Mouse (Mus musculus) spleen, adult 2 months (tissue): ENCODE data around the gene Gpr183. TPM values are rescaled to one million over a fixed set of nuclear protein-coding genes. Genes with fewer than 3 reads are reported as not detected.

Experiments used
- DNase-seq, 2 experiments: peaks; one replicate each; pipeline versions ENCODE4 v3.0.0 to v3.0.0-alpha.2; 2012 to 2021; ENCODE audit warnings: low spot score in 2 of 2, low read depth in 1 of 2
- H3K27ac ChIP-seq: fragments of 200-500 bp; 2 replicates; pipeline ENCODE4 v1.5.1; 2012; ENCODE audit warnings: low read length, inconsistent platforms; ENCODE audit not compliant: insufficient read depth
- H3K27me3 ChIP-seq: fragments of 200-500 bp; 2 replicates; pipeline ENCODE4 v1.6.1; 2012; ENCODE audit warnings: mild to moderate bottlenecking, moderate library complexity, low read length, inconsistent platforms; ENCODE audit not compliant: control insufficient read depth, insufficient read depth
- H3K36me3 ChIP-seq: fragments of 200-500 bp; 2 replicates; pipeline ENCODE4 v1.6.1; 2012; ENCODE audit warnings: mild to moderate bottlenecking, low read length, inconsistent platforms; ENCODE audit not compliant: control insufficient read depth, insufficient read depth
- H3K4me1 ChIP-seq: fragments of 200-500 bp; 2 replicates; pipeline ENCODE4 v1.6.1; 2011; ENCODE audit warnings: inconsistent platforms; ENCODE audit not compliant: control insufficient read depth, insufficient read depth, insufficient read length
- H3K4me3 ChIP-seq: fragments of 200-500 bp; 2 replicates; pipeline ENCODE4 v1.5.1; 2011; ENCODE audit warnings: mild to moderate bottlenecking, inconsistent platforms; ENCODE audit not compliant: insufficient read depth, insufficient read length; ENCODE audit errors: extremely low read depth
- CTCF ChIP-seq: fragments of 200-500 bp; IDR thresholded peaks from 2 replicates; pipeline ENCODE4 v1.5.1; 2011; ENCODE audit warnings: mild to moderate bottlenecking, inconsistent platforms; ENCODE audit not compliant: insufficient read depth, insufficient read length, insufficient replicate concordance; ENCODE audit errors: extremely low read depth
- POLR2A ChIP-seq: fragments of 200-500 bp; IDR thresholded peaks from 2 replicates; pipeline ENCODE4 v1.6.1; 2011; ENCODE audit warnings: low read depth, low read length, inconsistent platforms
- WGBS: fragments of 180-500 bp; shearing (Covaris S2); methylation state at CpG from one replicate; pipeline ENCODE4 v1.1.7; 2018; 5-methylcytosine and 5-hydroxymethylcytosine counted together
- polyA plus RNA-seq: library from polyadenylated mRNA; depleted of rRNA; stranded (reverse); fragments of >200 nt; gene quantifications from 2 replicates; pipeline ENCODE4 v1.2.3, GENCODE M21; 2012

The Gpr183 gene
- polyA plus RNA-seq, 1 experiment, result 19.3 TPM

DNA sequence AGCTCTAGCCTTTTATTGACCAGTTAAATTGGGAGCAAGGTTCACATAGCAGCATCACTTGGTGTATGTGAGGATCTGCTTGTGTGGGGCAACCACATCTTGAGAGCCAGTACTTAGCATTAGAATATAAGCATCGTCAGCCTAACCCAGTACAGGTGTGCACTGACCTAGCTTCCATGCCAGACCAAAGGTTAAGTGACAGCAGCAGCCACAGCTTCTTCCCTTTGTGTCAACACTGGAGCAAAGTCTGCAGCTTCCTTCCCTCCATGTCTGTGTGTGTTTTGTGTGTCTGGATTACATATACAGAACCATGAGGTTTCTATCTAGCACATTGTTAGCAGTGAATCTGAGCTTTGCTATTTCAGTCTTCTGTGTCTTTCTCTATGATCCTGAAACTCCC is 16.5 kb upstream of the Gpr183 start:
- no peak overlapping the region for H3K27ac ChIP-seq
- TF ChIP-seq POLR2A, result no peak
- no peak for TF ChIP-seq CTCF
- H3K4me3 ChIP-seq, result no peak overlapping the region
- peaks cover 2% of the 10 kb centered on the region; the same call in 1 of the 2 replicates for H3K36me3 ChIP-seq
- H3K4me1 ChIP-seq, result peaks cover 13% of the 10 kb centered on the region
- H3K27me3 ChIP-seq, result no peaks in the 10 kb centered on the region
- 81% methylated on average over 1 of the region's 1 CpGs for WGBS
- no peak for DNase-seq

DNA sequence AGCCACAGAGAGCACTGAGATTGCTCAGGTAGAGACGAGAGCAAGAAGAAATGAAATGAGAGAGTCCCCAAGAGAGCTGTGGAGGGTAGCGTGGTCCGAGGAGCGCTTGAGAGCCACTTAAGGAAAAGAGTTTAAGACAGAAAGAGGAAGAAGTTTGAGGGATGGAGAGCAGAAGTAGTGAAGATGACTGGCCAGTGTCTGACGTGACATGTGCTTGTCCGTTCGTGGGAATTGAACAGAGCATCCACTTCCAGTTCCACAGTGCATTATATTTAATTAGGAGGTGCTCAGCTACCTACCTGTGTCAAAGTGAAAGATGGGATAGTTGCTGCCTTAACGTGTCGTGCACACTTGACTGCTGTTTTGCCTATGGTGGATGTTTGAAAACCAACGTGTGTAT is 8.1 kb upstream of the Gpr183 start:
- DNase-seq, result no peak
- H3K4me3 ChIP-seq, result no peak overlapping the region
- no peaks in the 10 kb centered on the region for H3K27me3 ChIP-seq
- TF ChIP-seq POLR2A (no peak), CTCF (no peak)
- H3K4me1 ChIP-seq, result peaks cover 22% of the 10 kb centered on the region
- WGBS, result 57% methylated on average over 10 of the region's 10 CpGs
- H3K36me3 ChIP-seq, result peaks cover 7% of the 10 kb centered on the region
- H3K27ac ChIP-seq, result no peak overlapping the region

DNA sequence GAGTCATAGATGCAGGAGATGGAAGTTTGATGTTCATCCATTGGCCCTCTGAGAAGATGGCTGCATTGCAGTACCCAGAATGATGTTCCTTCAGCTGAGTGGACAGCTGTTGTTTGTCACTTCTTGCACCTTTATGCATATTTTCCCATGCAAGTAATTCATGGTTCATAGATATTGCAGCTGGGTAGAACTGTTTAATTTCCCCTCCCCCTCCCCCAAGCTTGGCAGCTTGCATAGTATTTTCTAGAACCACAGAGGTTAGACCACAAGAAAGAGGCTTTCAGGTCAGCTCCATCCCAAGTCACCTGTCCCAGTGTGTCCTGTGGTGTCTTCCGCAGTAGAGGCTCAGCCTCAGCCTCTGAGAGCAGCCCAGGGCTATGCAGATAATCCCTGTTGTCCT is 5.4 kb upstream of the Gpr183 start:
- Histone ChIP-seq H3K4me3 (no peak overlapping the region), H3K27ac (peak overlapping the region; percentile 24; the same call in 1 of the 2 replicates), H3K27me3 (no peaks in the 10 kb centered on the region), H3K4me1 (peaks cover 26% of the 10 kb centered on the region), H3K36me3 (0 out of 2 replicates have a peak, but pooled peaks cover 2% of the 10 kb centered on the region)
- no peak for DNase-seq
- TF ChIP-seq POLR2A (no peak), CTCF (no peak)
- WGBS, result 57% methylated on average over 1 of the region's 1 CpGs

DNA sequence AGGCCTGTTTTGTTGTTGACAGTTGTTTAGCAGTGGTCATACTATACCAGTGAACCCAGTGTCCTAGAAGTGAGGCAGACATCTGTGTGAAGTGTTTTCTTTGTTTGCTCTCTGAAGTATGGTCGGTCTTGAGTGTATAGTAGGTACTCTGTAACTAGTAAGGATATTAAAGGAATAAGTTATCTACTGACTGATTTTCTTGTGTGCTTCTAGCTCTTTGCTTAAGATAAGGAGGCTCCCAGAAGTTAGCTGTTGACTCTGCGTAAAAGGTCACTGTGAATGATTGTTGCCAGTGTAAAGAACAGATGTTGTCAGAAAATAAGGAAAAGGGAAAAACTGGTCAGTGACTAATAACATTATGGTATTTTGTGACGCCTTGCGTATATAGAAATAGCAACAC is 2.1 kb upstream of the Gpr183 start:
- no peak for DNase-seq
- Histone ChIP-seq H3K27me3 (no peaks in the 10 kb centered on the region), H3K4me3 (no peak overlapping the region), H3K27ac (no peak overlapping the region), H3K4me1 (peaks cover 26% of the 10 kb centered on the region), H3K36me3 (no peaks in the 10 kb centered on the region)
- TF ChIP-seq CTCF (no peak), POLR2A (no peak)
- 91% methylated on average over 4 of the region's 4 CpGs for WGBS

DNA sequence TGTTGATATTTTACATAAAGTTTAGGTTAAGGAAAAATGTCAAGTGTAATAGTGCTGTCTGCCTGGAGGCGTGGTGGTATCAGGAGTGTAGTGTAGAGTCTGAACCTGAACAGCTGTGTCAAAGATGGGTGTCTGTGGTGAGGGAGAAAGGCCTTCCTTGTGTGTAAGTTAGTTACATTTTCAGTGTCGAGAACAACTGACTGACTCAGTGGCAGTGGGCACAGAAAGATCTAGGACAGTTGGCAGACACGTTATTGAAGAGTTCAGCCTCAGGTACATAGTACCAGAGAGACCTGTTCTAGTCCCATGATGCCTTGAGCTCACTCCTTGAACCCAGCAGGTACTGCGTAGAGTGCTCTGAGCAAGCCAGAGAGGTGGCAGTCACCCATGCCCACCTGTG is 466 bp upstream of the Gpr183 start:
- DNase-seq, result no peak
- WGBS, result 58% methylated on average over 4 of the region's 4 CpGs
- Histone ChIP-seq H3K27ac (peak overlapping the region; percentile 76), H3K36me3 (peaks cover 4% of the 10 kb centered on the region; the same call in 1 of the 2 replicates), H3K27me3 (no peaks in the 10 kb centered on the region), H3K4me1 (peaks cover 33% of the 10 kb centered on the region), H3K4me3 (0 out of 2 replicates have a peak overlapping the region, but pooled peaks have one; percentile 3)
- TF ChIP-seq CTCF, result no peak
- TF ChIP-seq POLR2A, result no peak

DNA sequence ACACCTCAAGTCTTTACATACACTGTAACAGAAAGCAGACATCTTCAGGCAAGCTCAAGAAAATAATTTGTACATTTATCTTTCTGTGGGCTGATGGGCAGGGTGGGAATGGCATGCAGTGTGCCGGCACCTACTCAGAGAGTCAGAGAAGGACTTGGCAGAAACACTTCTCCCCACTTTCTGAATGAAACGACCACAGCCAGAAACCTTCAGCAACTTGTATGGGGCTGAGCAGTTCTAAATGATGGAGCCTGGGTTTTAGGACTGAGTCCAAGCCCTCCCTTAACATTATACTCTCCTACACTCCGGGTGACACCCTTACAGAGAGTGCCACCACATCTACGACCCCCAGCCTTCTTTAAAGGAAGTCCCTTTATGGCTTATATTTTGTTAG is 1.1 kb downstream of the Gpr183 start:
- 21% methylated on average over 4 of the region's 4 CpGs for WGBS
- DNase-seq, result no peak
- H3K36me3 ChIP-seq, result peaks cover 6% of the 10 kb centered on the region; the same call in 1 of the 2 replicates
- H3K4me1 ChIP-seq, result peaks cover 23% of the 10 kb centered on the region
- H3K27ac ChIP-seq, result peak overlapping the region; percentile 94
- TF ChIP-seq POLR2A (no peak), CTCF (no peak)
- peak overlapping the region; percentile 56 for H3K4me3 ChIP-seq
- no peaks in the 10 kb centered on the region for H3K27me3 ChIP-seq

DNA sequence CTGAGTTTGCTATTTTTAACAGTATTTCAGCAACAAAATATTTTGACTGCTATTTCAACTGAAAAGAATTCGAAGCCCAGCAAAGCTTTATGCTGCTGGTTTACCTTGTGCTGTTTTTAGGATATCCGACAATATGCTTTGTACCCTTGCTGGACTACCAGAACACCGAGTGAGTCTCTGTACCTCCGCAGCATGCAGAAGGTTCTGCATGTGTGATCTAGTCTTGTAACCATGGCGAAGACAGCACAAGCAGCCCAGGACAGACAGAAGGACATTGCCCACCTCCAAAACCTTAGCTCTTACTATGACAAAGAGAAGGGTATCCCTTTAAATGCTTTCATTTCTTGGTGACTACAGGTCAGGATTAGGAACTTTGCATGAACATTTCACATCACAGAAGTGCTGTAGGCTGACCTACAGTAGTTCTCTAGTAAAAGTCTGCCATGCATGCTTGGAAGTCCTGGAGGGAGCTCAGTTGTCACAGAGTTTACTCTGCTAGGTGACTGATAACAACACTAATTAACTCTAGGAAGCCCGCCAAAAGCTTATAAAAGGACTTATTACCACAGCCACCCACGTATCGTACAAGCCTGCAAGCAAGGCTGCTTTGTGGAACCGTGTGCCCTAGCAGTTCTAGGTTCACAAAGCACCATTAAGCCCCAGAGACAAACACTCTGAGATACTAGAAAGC is 1.6 kb downstream of the Gpr183 start:
- Histone ChIP-seq H3K4me3 (peak overlapping the region; percentile 56), H3K27me3 (no peaks in the 10 kb centered on the region), H3K4me1 (peaks cover 28% of the 10 kb centered on the region), H3K36me3 (peaks cover 6% of the 10 kb centered on the region; the same call in 1 of the 2 replicates), H3K27ac (peak overlapping the region; percentile 94)
- no peak for TF ChIP-seq POLR2A
- TF ChIP-seq CTCF, result no peak
- DNase-seq, result no peak
- 37% methylated on average over 9 of the region's 9 CpGs for WGBS
